Mouse (Mus musculus) forebrain, embryonic 11.5 days (tissue): ENCODE measurements around the gene Shank2. TPM values are rescaled to one million over a fixed set of nuclear protein-coding genes. Genes with fewer than 3 reads are reported as not detected.

Source experiments
- ATAC-seq: fragments of 200-750 bp; cut with Nextera tagmentation; replicated peaks from 2 replicates; pipeline ENCODE4 v1.8.0; 2017; ENCODE audit warnings: moderate TSS enrichment; ENCODE audit not compliant: low FRiP score
- DNase-seq: peaks from one replicate; pipeline ENCODE4 v3.0.0-alpha.2; 2017; ENCODE audit warnings: low spot score
- H3K27ac ChIP-seq: fragments of 300-500 bp; sonication (generic); 2 replicates; pipeline ENCODE4 v1.5.1; 2014; ENCODE audit warnings: low read depth, low read length
- H3K27me3 ChIP-seq: fragments of 300-500 bp; sonication (generic); 2 replicates; pipeline ENCODE4 v1.6.1; 2014; ENCODE audit warnings: mild to moderate bottlenecking, low read length, mixed read lengths; ENCODE audit not compliant: control insufficient read depth, insufficient read depth
- H3K36me3 ChIP-seq: fragments of 300-500 bp; sonication (generic); 2 replicates; pipeline ENCODE4 v1.6.1; 2014; ENCODE audit warnings: mild to moderate bottlenecking, low read length, moderate library complexity, mixed read lengths; ENCODE audit not compliant: control insufficient read depth, insufficient read depth
- H3K4me1 ChIP-seq: fragments of 300-500 bp; sonication (generic); replicated peaks from 2 replicates; pipeline ENCODE4 v1.6.1; 2014; ENCODE audit warnings: low read length, mixed read lengths; ENCODE audit not compliant: control insufficient read depth, insufficient read depth
- H3K4me2 ChIP-seq: fragments of 300-500 bp; sonication (generic); 2 replicates; pipeline ENCODE4 v1.6.1; 2014; ENCODE audit warnings: low read depth, mild to moderate bottlenecking, low read length, moderate library complexity, mixed read lengths; ENCODE audit not compliant: severe bottlenecking
- H3K4me3 ChIP-seq: fragments of 300-500 bp; sonication (generic); 2 replicates; pipeline ENCODE4 v1.5.1; 2014; ENCODE audit warnings: low read depth, low read length
- H3K9ac ChIP-seq: fragments of 300-500 bp; sonication (generic); 2 replicates; pipeline ENCODE4 v1.6.1; 2014; ENCODE audit warnings: low read length
- H3K9me3 ChIP-seq: fragments of 300-500 bp; sonication (generic); 2 replicates; pipeline ENCODE4 v1.6.1; 2016; ENCODE audit warnings: low read length, mixed read lengths; ENCODE audit not compliant: control insufficient read depth
- WGBS: fragments of 180-500 bp; shearing (Covaris S2); extraction: QIAGEN DNeasy Blood & Tissue Kit; methylation state at CpG from one replicate; pipeline ENCODE4 v1.1.7; 2014; 5-methylcytosine and 5-hydroxymethylcytosine counted together
- polyA plus RNA-seq: library from polyadenylated mRNA; unstranded; fragments of >200 nt; fragmentation: Nextera tagmentation; extraction: Ambion mirVana; gene quantifications from 2 replicates; pipeline ENCODE4 v1.2.1, GENCODE M21; 2014

Shank2 gene
- polyA plus RNA-seq, 1 experiment from 2014 or later: 2.2 TPM

DNA sequence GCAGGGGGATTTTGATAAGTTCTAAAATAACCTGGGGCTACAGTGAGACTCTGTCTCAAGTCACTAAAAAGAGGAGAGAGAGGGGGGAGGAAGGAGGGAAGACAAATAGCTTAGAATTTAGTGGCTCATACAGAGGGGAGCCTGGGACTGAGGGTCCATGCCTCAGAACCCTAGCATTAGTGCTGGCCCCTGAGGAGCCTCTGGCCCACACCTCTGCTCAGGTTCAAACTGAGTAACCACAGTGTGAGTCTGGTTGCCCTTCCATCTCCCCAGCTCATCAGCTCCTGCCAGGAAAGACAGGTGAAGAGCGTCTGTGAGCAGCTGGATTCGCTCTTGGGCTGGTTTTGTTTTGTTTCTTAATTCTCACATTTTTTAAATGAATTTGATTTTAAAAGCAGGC lies 415.5 kb downstream of the Shank2 start:
- Histone ChIP-seq H3K4me1 (peaks cover 17% of the 10 kb centered on the region), H3K4me3 (no peak overlapping the region), H3K27ac (no peak overlapping the region), H3K4me2 (no peak overlapping the region), H3K27me3 (no peaks in the 10 kb centered on the region), H3K9me3 (no peaks in the 10 kb centered on the region), H3K9ac (no peak overlapping the region), H3K36me3 (no peaks in the 10 kb centered on the region)
- WGBS: 75% methylated on average over 2 of the region's 2 CpGs
- DNase-seq (no peak), ATAC-seq (no peak)

GRCm38 (mm10) chr7:144417644-144418343 lies 416.1 kb downstream of the Shank2 start:
- H3K27ac ChIP-seq: peak overlapping the region; percentile 60
- no peaks in the 10 kb centered on the region for H3K9me3 ChIP-seq
- ATAC-seq: peak; percentile 67
- no peak overlapping the region for H3K4me2 ChIP-seq
- H3K36me3 ChIP-seq: no peaks in the 10 kb centered on the region
- H3K4me3 ChIP-seq: no peak overlapping the region
- peak; percentile 75 for DNase-seq
- 51% methylated on average over 16 of the region's 16 CpGs for WGBS
- H3K4me1 ChIP-seq: peaks cover 17% of the 10 kb centered on the region
- H3K27me3 ChIP-seq: no peaks in the 10 kb centered on the region
- no peak overlapping the region for H3K9ac ChIP-seq

DNA sequence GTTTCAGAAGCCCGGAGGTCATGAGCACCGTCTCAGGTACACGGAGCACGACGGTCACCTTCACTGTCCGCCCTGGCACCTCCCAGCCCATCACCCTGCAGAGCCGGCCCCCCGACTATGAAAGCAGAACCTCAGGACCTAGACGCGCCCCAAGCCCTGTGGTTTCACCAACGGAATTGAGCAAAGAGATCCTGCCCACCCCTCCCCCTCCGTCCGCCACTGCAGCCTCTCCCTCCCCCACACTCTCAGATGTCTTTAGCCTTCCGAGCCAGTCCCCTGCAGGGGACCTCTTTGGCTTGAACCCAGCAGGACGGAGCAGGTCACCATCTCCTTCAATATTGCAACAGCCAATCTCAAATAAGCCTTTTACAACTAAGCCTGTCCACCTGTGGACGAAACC lies 418.8 kb downstream of the Shank2 start:
- Histone ChIP-seq H3K9ac (no peak overlapping the region), H3K27me3 (no peaks in the 10 kb centered on the region), H3K4me3 (no peak overlapping the region), H3K4me2 (no peak overlapping the region), H3K27ac (no peak overlapping the region), H3K36me3 (no peaks in the 10 kb centered on the region), H3K4me1 (peaks cover 17% of the 10 kb centered on the region), H3K9me3 (no peaks in the 10 kb centered on the region)
- DNase-seq (no peak), ATAC-seq (no peak)
- WGBS: 23% methylated on average over 16 of the region's 16 CpGs

- ATAC-seq: no peak
- Histone ChIP-seq H3K9me3 (no peaks in the 10 kb centered on the region), H3K27ac (no peak overlapping the region), H3K36me3 (no peaks in the 10 kb centered on the region), H3K27me3 (no peaks in the 10 kb centered on the region), H3K9ac (no peak overlapping the region), H3K4me1 (peaks cover 17% of the 10 kb centered on the region), H3K4me2 (no peak overlapping the region), H3K4me3 (no peak overlapping the region)
- 67% methylated on average over 6 of the region's 6 CpGs for WGBS
- DNase-seq: no peak
Observed at GRCm38 (mm10) chr7:144421478-144421877, 419.8 kb downstream of the Shank2 start.

DNA sequence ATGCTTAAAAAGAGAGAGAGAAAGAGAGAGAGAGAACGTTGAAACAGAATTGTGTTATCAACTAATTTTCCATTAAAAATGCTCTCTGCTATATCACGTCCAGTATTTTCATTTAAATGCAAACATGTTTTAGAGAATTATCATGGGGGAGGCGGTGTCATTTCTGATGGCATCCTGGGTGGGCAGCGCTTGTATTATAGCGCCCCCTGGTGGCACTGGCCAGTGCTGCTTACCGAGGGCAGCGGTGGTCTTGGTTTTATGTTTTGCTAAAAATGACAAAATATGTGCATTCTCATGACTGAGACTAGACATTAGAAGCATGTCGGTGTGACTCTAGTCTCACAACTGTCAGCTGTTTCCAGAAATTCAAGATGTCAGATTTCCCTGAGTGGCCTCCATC lies 424.2 kb downstream of the Shank2 start:
- no peaks in the 10 kb centered on the region for H3K27me3 ChIP-seq

GRCm38 (mm10) chr7:144426594-144426993 lies 424.9 kb downstream of the Shank2 start:
- H3K4me3 ChIP-seq: no peak overlapping the region
- no peak overlapping the region for H3K4me2 ChIP-seq
- no peaks in the 10 kb centered on the region for H3K27me3 ChIP-seq
- H3K4me1 ChIP-seq: no peaks in the 10 kb centered on the region
- no peaks in the 10 kb centered on the region for H3K36me3 ChIP-seq
- 82% methylated on average over 3 of the region's 3 CpGs for WGBS
- no peak overlapping the region for H3K27ac ChIP-seq
- no peak overlapping the region for H3K9ac ChIP-seq
- ATAC-seq: no peak
- no peaks in the 10 kb centered on the region for H3K9me3 ChIP-seq
- DNase-seq: no peak

More for the DNA sequence above, 424.2 kb downstream of the Shank2 start:
- H3K4me3 ChIP-seq: no peak overlapping the region
- no peaks in the 10 kb centered on the region for H3K4me1 ChIP-seq
- no peak overlapping the region for H3K27ac ChIP-seq
- ATAC-seq (no peak), DNase-seq (peak; percentile 81)
- no peaks in the 10 kb centered on the region for H3K9me3 ChIP-seq
- WGBS: 7% methylated on average over 8 of the region's 8 CpGs
- H3K9ac ChIP-seq: no peak overlapping the region
- H3K36me3 ChIP-seq: no peaks in the 10 kb centered on the region
- no peak overlapping the region for H3K4me2 ChIP-seq

DNA sequence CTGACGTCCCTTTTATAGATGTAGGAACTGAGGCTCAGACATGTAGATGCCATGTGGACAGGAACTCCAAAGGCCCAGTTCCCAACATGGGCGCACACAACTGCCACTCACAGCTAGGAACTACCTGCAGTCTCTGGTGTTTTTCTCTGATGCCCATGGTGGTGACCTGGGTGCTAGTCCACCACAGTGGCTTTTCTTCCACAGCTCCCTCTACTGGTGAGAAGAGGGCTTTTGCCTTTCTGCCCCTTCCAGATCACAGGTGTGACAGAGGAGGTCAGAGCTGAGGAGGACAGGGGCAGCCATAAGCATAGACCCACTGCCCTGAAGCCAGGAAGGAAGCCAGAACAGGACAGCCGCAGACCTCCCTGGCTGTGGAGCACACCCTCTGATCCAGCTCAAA lies 425.7 kb downstream of the Shank2 start:
- Histone ChIP-seq H3K4me2 (no peak overlapping the region), H3K4me3 (no peak overlapping the region), H3K4me1 (no peaks in the 10 kb centered on the region), H3K9ac (no peak overlapping the region), H3K27ac (no peak overlapping the region), H3K36me3 (no peaks in the 10 kb centered on the region), H3K9me3 (no peaks in the 10 kb centered on the region), H3K27me3 (no peaks in the 10 kb centered on the region)
- DNase-seq (no peak), ATAC-seq (no peak)
- 90% methylated on average over 3 of the region's 3 CpGs for WGBS

- no peak overlapping the region for H3K9ac ChIP-seq
- ATAC-seq (no peak), DNase-seq (no peak)
- no peaks in the 10 kb centered on the region for H3K4me1 ChIP-seq
- H3K9me3 ChIP-seq: no peaks in the 10 kb centered on the region
- WGBS: 83% methylated on average over 2 of the region's 2 CpGs
- H3K27me3 ChIP-seq: no peaks in the 10 kb centered on the region
- H3K27ac ChIP-seq: no peak overlapping the region
- no peak overlapping the region for H3K4me3 ChIP-seq
- no peak overlapping the region for H3K4me2 ChIP-seq
- H3K36me3 ChIP-seq: no peaks in the 10 kb centered on the region; the same call in 1 of the 2 replicates
Observed at GRCm38 (mm10) chr7:144432920-144433319, 431.2 kb downstream of the Shank2 start.

GRCm38 (mm10) chr7:144438811-144439210 lies 437.1 kb downstream of the Shank2 start:
- no peak overlapping the region for H3K9ac ChIP-seq
- H3K9me3 ChIP-seq: no peaks in the 10 kb centered on the region
- H3K36me3 ChIP-seq: peaks cover 15% of the 10 kb centered on the region
- no peak overlapping the region for H3K4me2 ChIP-seq
- no peaks in the 10 kb centered on the region for H3K4me1 ChIP-seq
- H3K27ac ChIP-seq: no peak overlapping the region
- H3K4me3 ChIP-seq: no peak overlapping the region
- ATAC-seq: no peak
- DNase-seq: no peak
- WGBS: 96% methylated on average over 7 of the region's 7 CpGs
- no peaks in the 10 kb centered on the region for H3K27me3 ChIP-seq
